Mouse (Mus musculus) olfactory bulb, adult 2 months (tissue): ENCODE results near the gene Slc1a5. TPM values are rescaled to one million over a fixed set of nuclear protein-coding genes. Genes with fewer than 3 reads are reported as not detected.

Experiments used
- H3K27ac ChIP-seq: fragments of 200-500 bp; 2 replicates; pipeline ENCODE4 v1.5.1; 2012; ENCODE audit warnings: low read depth, low read length; ENCODE audit not compliant: insufficient read depth
- H3K4me1 ChIP-seq: fragments of 200-500 bp; 2 replicates; pipeline ENCODE4 v1.6.1; 2012; ENCODE audit warnings: low read length; ENCODE audit not compliant: control insufficient read depth, insufficient read depth
- H3K4me3 ChIP-seq: fragments of 200-500 bp; 2 replicates; pipeline ENCODE4 v1.5.1; 2012; ENCODE audit warnings: mild to moderate bottlenecking, low read depth, low read length, moderate library complexity; ENCODE audit not compliant: insufficient read depth
- CTCF ChIP-seq: fragments of 200-500 bp; IDR thresholded peaks from 2 replicates; pipeline ENCODE4 v1.5.1; 2012; ENCODE audit warnings: low read depth, mild to moderate bottlenecking, low read length, moderate library complexity; ENCODE audit not compliant: insufficient read depth
- POLR2A ChIP-seq: fragments of 200-500 bp; IDR thresholded peaks from 2 replicates; pipeline ENCODE4 v1.6.1; 2012; ENCODE audit warnings: mild to moderate bottlenecking, low read depth, low read length, moderate library complexity; ENCODE audit not compliant: insufficient read depth
- WGBS: fragments of 180-500 bp; shearing (Covaris S2); methylation state at CpG from one replicate; pipeline ENCODE4 v1.1.7; 2018; 5-methylcytosine and 5-hydroxymethylcytosine counted together
- polyA plus RNA-seq: library from polyadenylated mRNA; stranded (reverse); fragments of >200 nt; gene quantifications from 2 replicates; pipeline ENCODE4 v1.2.4, GENCODE M21; 2012; ENCODE audit warnings: low replicate concordance; ENCODE audit not compliant: missing spikeins, insufficient read depth, insufficient read length

Gene Slc1a5
- polyA plus RNA-seq, 1 experiment, result not detected

DNA sequence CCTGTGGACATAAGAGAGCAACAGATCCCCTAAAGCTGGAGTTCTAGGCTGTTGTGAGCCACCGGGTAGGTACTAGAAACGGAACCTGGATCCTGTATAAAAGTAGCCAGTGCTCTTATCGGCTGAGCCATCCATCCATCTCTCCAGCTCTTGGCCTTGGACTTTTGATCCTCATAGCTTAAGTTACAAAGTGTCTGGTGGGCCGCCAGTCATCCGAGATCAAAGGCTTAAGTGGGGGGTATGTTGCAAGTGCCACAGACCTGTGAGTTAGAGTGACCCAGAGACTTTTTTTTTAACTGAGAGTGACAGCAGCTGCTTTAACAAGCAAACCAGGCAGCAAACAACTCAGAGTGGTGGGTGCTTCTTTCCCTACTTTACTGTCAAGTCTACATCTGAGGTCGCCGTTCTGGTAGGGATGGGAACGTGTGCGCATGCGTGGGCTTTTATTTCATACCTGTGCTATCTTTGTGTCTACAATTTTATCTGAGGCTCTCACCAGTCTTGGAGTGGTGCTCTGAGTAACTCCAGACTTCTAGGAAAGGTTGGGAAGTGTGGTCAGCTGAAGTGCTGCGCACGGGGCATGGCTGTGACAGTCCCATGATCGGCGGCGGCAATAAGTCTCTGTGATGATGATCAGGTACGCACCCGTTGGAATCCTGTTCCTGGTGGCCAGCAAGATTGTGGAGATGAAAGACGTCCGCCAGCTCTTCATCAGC is 12.0 kb downstream of the Slc1a5 start:
- 96% methylated on average over 19 of the region's 19 CpGs for WGBS
- Histone ChIP-seq H3K4me3 (no peak overlapping the region), H3K27ac (no peak overlapping the region), H3K4me1 (peaks cover 2% of the 10 kb centered on the region; the same call in 1 of the 2 replicates)
- TF ChIP-seq POLR2A (no peak), CTCF (no peak)

DNA sequence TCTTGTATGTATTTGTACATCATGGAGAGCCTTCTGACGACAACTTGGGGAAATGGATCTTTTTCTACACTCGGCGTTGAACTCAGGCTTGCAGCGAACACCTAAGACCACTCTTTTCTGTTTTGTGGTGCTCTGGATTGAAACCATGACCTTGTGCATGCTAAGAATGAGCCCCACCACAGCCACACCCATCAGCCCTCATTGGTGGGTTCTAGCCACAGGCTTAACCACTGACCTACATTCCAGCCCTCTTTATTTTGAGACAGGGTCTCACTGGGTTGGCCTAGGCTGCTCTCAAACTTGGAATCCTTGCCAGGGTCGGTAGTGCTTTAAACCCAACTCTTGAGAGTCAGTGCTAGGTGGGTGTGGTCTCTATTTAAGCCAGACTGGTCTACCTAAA is 13.7 kb downstream of the Slc1a5 start:
- TF ChIP-seq CTCF (no peak), POLR2A (no peak)
- Histone ChIP-seq H3K4me3 (no peak overlapping the region), H3K27ac (no peak overlapping the region), H3K4me1 (peaks cover 2% of the 10 kb centered on the region; the same call in 1 of the 2 replicates)
- WGBS, result 92% methylated on average over 5 of the region's 5 CpGs

DNA sequence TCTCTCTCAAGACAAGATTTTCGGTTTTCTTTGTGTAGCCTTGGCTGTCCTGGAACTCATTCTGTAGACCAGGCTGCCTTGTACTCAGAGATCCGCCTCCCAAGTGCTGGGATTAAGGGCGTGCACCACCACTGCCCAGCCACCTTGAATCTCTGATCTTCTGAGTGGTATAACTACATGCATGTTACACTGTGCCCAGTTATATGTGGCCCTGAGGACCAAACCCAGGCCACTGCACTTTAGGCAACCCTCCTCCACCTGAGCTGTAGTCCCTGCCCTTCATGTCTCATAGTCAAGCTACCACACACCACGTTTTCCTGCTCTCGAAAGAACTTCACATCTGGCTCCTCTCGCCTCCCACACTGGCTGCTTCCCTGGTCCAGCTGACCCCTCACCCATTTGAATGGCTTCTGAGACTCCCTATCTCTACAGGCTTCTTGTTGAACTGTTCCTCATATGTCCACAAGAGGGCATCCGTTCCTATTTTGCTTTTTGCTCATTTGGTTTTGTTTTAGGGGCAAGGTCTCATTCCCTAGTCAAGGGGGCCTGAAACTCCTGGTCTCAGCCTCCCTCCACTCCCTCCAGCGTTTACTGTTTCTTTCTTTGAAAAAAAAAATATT is 23.4 kb downstream of the Slc1a5 start:
- no peak for TF ChIP-seq POLR2A
- peak; percentile 25; the same call in 1 of the 2 replicates for TF ChIP-seq CTCF
- 28% methylated on average over 8 of the region's 8 CpGs for WGBS
- H3K4me3 ChIP-seq, result no peak overlapping the region

DNA sequence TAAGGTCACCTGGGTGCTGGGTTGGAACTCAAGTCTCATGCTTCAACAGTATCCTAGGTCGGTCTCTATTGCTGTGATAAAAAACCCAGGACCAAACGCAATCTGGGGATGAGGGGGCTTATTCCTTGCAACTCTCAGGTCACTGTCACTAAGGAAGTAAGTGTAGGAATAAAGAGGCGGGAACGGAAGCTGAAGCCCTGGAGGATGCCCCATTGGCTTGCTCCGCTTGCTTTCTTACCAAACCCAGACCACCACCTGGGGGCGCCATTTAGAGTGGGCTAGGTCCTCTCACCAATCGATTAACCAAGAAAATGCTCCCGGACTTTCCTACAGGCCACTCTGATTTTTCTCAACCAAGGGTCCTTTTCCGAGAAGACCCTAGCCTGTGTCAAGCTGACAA is 26.8 kb downstream of the Slc1a5 start:
- 90% methylated on average over 9 of the region's 9 CpGs for WGBS
- Histone ChIP-seq H3K4me1 (peaks cover 21% of the 10 kb centered on the region), H3K4me3 (no peak overlapping the region), H3K27ac (no peak overlapping the region)
- TF ChIP-seq POLR2A (no peak), CTCF (no peak)

More for the DNA sequence above, 23.4 kb downstream of the Slc1a5 start:
- H3K4me1 ChIP-seq, result peaks cover 1% of the 10 kb centered on the region
- H3K27ac ChIP-seq, result no peak overlapping the region

DNA sequence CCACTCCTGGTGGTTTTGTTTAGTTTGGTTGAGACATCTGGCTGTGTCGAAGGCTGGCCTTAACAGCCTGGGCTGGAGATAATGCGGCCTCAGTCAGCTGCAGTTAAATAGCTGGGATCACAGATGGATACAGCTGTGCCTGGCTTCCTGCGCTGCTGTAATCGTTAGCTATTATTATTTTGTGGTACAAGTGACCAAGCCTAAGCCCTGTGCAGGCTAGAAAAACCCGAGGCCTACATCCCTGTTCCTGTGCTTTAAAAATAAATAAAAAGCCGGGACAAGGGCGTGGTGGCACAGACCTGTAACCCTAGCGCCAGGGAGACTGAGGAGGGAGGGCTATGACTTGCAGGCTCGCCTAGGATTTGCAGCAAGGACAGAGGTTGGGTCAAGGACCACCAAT is 27.5 kb downstream of the Slc1a5 start:
- 77% methylated on average over 9 of the region's 9 CpGs for WGBS

DNA sequence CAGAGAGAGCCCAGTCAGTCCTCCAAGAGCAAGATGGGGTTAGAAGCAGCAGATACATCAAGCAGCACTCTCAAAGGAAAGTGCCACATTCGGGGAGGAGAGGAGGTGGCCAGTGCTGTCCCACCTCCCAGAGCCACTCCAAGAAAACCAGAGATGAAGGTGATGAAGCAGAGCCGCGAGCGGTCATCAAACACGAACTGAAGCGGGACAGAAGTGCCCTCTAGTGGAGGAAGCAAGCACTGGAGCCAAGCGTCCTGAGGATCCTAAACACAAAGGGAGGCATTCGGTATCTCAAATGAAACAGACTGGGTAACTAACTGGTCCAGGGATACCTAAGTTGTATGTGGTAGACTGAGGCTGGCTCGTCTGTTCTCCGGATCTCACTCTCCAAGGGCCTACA is 28.6 kb downstream of the Slc1a5 start:
- WGBS, result 22% methylated on average over 10 of the region's 10 CpGs
- no peak overlapping the region for H3K27ac ChIP-seq
- no peak overlapping the region for H3K4me3 ChIP-seq
- TF ChIP-seq POLR2A, result no peak; the same call in 1 of the 2 replicates
- TF ChIP-seq CTCF, result peak; percentile 77
- H3K4me1 ChIP-seq, result peaks cover 21% of the 10 kb centered on the region

More for the DNA sequence above, 27.5 kb downstream of the Slc1a5 start:
- no peak overlapping the region for H3K4me3 ChIP-seq
- H3K27ac ChIP-seq, result no peak overlapping the region
- no peak for TF ChIP-seq POLR2A
- TF ChIP-seq CTCF, result no peak
- peaks cover 21% of the 10 kb centered on the region for H3K4me1 ChIP-seq

DNA sequence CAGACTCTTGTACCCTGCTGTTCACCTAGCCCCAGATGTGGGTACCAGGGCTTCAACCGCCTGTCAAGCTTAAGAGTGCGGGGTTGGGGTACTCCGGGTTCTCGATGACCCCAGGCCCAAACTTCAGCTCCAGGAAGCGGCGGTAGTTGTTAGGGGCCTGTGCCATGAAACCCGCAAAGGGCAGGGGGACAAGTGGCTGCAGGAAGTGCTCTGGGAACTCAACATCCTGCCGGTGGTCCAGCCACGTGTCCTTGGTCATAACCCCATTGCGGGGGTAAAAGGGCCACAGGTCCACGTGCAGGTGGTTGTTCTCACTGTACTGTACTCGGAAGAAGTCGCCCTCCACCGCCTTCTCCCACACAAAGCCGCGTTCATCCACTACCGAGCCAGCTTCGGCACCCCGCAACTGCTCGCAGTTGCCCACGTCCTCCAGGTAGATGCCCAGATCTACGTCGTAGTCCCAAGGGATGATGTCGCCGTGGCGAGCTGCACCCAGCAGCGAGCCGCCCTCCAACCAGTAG is 29.3 kb downstream of the Slc1a5 start:
- 70% methylated on average over 28 of the region's 28 CpGs for WGBS
- no peak overlapping the region for H3K27ac ChIP-seq
- TF ChIP-seq CTCF (no peak), POLR2A (no peak)
- H3K4me3 ChIP-seq, result peak overlapping the region; percentile 48
- peaks cover 21% of the 10 kb centered on the region for H3K4me1 ChIP-seq

DNA sequence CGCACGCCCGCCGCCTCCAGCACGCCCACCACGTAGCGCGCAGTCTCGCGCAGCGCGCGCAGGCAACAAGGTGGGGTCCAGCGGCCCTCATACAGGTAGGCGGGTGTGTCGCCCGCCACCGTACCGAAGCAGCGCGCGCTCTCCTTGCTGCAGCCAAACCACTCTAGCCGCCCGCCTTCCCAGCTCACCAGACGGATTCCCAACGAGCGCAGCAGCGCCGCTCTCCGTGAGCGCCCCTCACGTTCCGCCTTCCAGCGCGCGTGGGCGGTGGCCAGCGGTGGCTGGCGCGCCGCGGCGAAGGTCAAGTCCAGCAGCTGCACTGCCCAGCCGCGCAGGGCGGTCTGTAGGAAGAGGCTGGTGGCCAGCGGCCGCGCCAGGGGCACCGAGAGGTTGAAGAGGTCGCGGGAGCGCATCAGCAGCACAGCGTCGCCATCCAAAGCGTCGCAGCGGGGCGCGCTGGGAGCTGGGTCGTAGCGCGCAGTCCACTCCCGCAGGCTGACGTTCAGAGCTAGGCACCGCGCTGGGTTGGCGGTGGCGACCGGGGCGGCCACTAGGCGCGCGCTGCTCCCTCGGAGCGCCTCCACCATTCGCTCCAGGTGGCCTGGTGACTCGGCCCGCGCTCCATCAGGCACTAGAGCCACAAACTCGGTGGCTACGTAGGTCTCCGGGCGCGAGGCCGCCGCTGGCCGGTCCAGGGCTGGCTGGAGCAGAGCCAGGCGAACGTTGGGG is 29.9 kb downstream of the Slc1a5 start:
- no peak; the same call in 1 of the 2 replicates for TF ChIP-seq CTCF
- peak; percentile 54; the same call in 1 of the 2 replicates for TF ChIP-seq POLR2A
- WGBS, result 23% methylated on average over 90 of the region's 90 CpGs
- H3K4me3 ChIP-seq, result peak overlapping the region; percentile 48

More for the DNA sequence above, 29.9 kb downstream of the Slc1a5 start:
- peak overlapping the region; percentile 24 for H3K27ac ChIP-seq
- H3K4me1 ChIP-seq, result peaks cover 21% of the 10 kb centered on the region
